Mouse (Mus musculus): Measurements from ENCODE around the gene Tle2.

DNA sequence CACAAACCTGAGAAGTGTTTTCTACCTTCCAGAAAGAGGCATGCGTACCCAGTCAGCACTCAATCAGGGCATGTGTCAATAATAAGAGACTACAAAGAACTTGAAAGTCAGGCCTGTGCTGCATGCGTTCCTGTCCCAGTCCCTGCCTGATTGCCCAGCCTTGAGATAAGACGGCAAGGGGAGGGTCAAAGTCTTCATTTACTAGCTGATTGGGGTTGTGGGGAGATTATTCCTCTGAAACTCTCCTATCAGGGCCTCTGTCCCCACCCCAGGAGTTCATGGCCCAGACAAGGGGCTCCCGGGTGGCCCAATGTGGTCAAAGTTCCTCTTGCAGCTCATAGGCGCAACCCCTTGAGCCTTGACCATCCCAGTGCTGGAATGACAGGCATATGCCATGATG lies 28.0 kb upstream of the Tle2 start:
- TF ChIP-seq CTCF (IDR thresholded peaks at IDR 0.05; ENCODE audit: low read depth) = no peak
- TF ChIP-seq EP300 (IDR thresholded peaks at IDR 0.05; ENCODE audit: low read depth) = no peak

Data from heart, postnatal 0 days (tissue).